Mouse (Mus musculus): ENCODE data around the gene Runx2. TPM values are rescaled to one million over a fixed set of nuclear protein-coding genes. Genes with fewer than 3 reads are reported as not detected.

The Runx2 gene
- polyA plus RNA-seq (2015; fragmentation: Nextera tagmentation; extraction: Ambion mirVana), result 2.2 and 3.4 TPM in 2 replicates

GRCm38 (mm10) chr17:44814508-44815175 lies at the start of gene Runx2:
Runx2 (minus strand) TSS chr17:44814797.

DNA sequence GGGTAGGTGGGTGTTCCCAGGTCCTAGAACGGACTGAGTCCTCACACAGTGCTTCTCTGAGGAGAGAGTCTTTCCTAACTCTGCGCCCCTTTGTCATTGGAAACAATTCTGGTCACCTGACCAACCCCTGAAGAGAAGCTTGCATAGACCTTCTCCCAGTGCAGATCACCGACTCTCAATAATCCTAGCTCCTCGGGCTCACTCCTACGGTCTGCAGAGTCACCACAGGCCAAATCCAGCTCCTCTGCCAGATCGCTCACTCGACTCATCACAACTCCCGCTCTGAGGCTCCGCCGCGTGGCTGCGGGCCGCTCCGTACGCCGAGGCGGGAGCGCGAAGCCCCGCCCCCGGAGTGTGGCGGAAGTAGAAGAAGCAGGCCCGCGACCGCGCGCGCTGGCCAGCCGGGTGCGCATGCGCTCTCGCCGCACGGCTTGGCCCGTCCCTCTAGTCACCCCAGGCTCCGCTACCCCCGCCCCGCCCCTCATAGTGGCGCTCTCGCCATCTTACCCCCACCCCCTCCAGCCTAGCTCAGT lies 37.8 kb downstream of the Runx2 start, which contains the start of gene Supt3:
TSS of gene Supt3 (plus strand) at position 415 of the 533 bp plus-strand sequence.

Other genes starting within 250 kb of the Runx2 start
- 18.9 and 30.1 TPM in 2 replicates for gene Supt3, start 37.6 kb downstream of the Runx2 start, polyA plus RNA-seq (2015; fragmentation: Nextera tagmentation; extraction: Ambion mirVana)

All from adrenal gland, postnatal 0 days (tissue).